In genomic region chr5:50733711-50734110, GRCm38 (mm10) we compare ENCODE assay signal across 31 mouse cellular contexts.
"Had no signal": no experiment of that assay in that cellular context is flagged by ENCODE, and none has a peak within 500 bp of the region (broad histone marks: within the 10 kb centered on the region; RNA-seq: fewer than 3 reads in every experiment).

No protein-coding gene starts in this region.

- H3K27me3 ChIP-seq: limb, embryonic 12.5 days; limb, embryonic 13.5 days; limb, embryonic 15.5 days; liver, embryonic 12.5 days; liver, embryonic 13.5 days; liver, embryonic 15.5 days; lung, embryonic 15.5 days; megakaryocyte, embryonic 14.5 days; midbrain, embryonic 12.5 days; midbrain, embryonic 13.5 days; midbrain, embryonic 15.5 days had no signal

- H3K4me2 ChIP-seq: limb, embryonic 12.5 days; limb, embryonic 13.5 days; limb, embryonic 15.5 days; liver, embryonic 11.5 days; liver, embryonic 12.5 days; liver, embryonic 13.5 days; liver, embryonic 15.5 days; lung, embryonic 14.5 days; lung, embryonic 15.5 days; midbrain, embryonic 11.5 days; midbrain, embryonic 12.5 days; midbrain, embryonic 13.5 days; midbrain, embryonic 15.5 days had no signal

- H3K36me3 ChIP-seq: limb, embryonic 10.5 days; limb, embryonic 12.5 days; limb, embryonic 13.5 days; limb, embryonic 15.5 days; liver, embryonic 12.5 days; liver, embryonic 13.5 days; liver, embryonic 15.5 days; lung, embryonic 15.5 days; midbrain, embryonic 10.5 days; midbrain, embryonic 12.5 days; midbrain, embryonic 13.5 days; midbrain, embryonic 15.5 days had no signal

- DNase-seq: left cerebral cortex, postnatal 4 days; liver; liver, embryonic 13.5 days; liver, postnatal 0 days; lung, adult 18-20 months; lung, adult 2 months; lung, embryonic 14.5 days; lung, postnatal 10 days; lung, postnatal 14 days; lung, postnatal 36 days; lung, postnatal 4 days; midbrain, embryonic 14.5 days had no signal

- H3K4me3 ChIP-seq: limb, embryonic 10.5 days; limb, embryonic 12.5 days; limb, embryonic 13.5 days; limb, embryonic 15.5 days; liver, embryonic 12.5 days; liver, embryonic 13.5 days; liver, embryonic 15.5 days; lung, embryonic 15.5 days; megakaryocyte, embryonic 14.5 days; midbrain, embryonic 10.5 days; midbrain, embryonic 12.5 days; midbrain, embryonic 13.5 days; midbrain, embryonic 15.5 days; myocyte had no signal

- H3K9ac ChIP-seq: limb, embryonic 12.5 days; limb, embryonic 13.5 days; limb, embryonic 15.5 days; liver, embryonic 12.5 days; liver, embryonic 13.5 days; liver, embryonic 14.5 days; liver, embryonic 15.5 days; liver, postnatal 0 days; lung, embryonic 14.5 days; lung, embryonic 15.5 days; midbrain, embryonic 12.5 days; midbrain, embryonic 13.5 days; midbrain, embryonic 15.5 days had no signal

- H3K9me3 ChIP-seq: limb, embryonic 10.5 days; limb, embryonic 12.5 days; limb, embryonic 13.5 days; limb, embryonic 15.5 days; liver, embryonic 12.5 days; liver, embryonic 13.5 days; liver, embryonic 15.5 days; lung, embryonic 15.5 days; megakaryocyte, embryonic 14.5 days; midbrain, embryonic 10.5 days; midbrain, embryonic 12.5 days; midbrain, embryonic 13.5 days; midbrain, embryonic 15.5 days had no signal

- H3K27ac ChIP-seq: limb, embryonic 10.5 days; limb, embryonic 12.5 days; limb, embryonic 13.5 days; limb, embryonic 15.5 days; liver, embryonic 12.5 days; liver, embryonic 13.5 days; liver, embryonic 14.5 days; liver, embryonic 15.5 days; lung, embryonic 15.5 days; macrophage; midbrain, embryonic 10.5 days; midbrain, embryonic 12.5 days; midbrain, embryonic 13.5 days; midbrain, embryonic 15.5 days had no signal

- H3K4me1 ChIP-seq: limb, embryonic 10.5 days; limb, embryonic 12.5 days; limb, embryonic 13.5 days; limb, embryonic 15.5 days; liver, embryonic 12.5 days; liver, embryonic 13.5 days; liver, embryonic 15.5 days; lung, embryonic 15.5 days; megakaryocyte, embryonic 14.5 days; midbrain, embryonic 10.5 days; midbrain, embryonic 12.5 days; midbrain, embryonic 13.5 days; midbrain, embryonic 15.5 days had no signal

- ATAC-seq: liver, embryonic 12.5 days; liver, postnatal 0 days; lung, postnatal 0 days; midbrain, embryonic 13.5 days; midbrain, embryonic 15.5 days; midbrain, embryonic 16.5 days had no signal
